Mouse (Mus musculus) heart, embryonic 13.5 days (tissue): Measurements from ENCODE around the gene Zfp871. TPM values are rescaled to one million over a fixed set of nuclear protein-coding genes. Genes with fewer than 3 reads are reported as not detected.
"Not testable (repeated sequence)": the region's sequence is repeated elsewhere in the genome, so short reads cannot be mapped to it uniquely, and the experiment has no call there.

Source experiments
- ATAC-seq: fragments of 200-750 bp; cut with Nextera tagmentation; 2 replicates; pipeline ENCODE4 v1.8.0; 2017; ENCODE audit warnings: moderate TSS enrichment; ENCODE audit not compliant: insufficient number of reproducible peaks, low FRiP score, low TSS enrichment; ENCODE audit errors: extremely low read depth
- H3K27ac ChIP-seq: fragments of 300-500 bp; sonication (generic); replicated peaks from 2 replicates; pipeline ENCODE4 v1.5.1; 2015; ENCODE audit warnings: moderate library complexity, mild to moderate bottlenecking, inconsistent platforms
- H3K27me3 ChIP-seq: fragments of 300-500 bp; sonication (generic); replicated peaks from 2 replicates; pipeline ENCODE4 v1.6.1; 2015; ENCODE audit warnings: mild to moderate bottlenecking, inconsistent platforms
- H3K36me3 ChIP-seq: fragments of 300-500 bp; sonication (generic); 2 replicates; pipeline ENCODE4 v1.6.1; 2015; ENCODE audit warnings: mild to moderate bottlenecking, inconsistent platforms
- H3K4me1 ChIP-seq: fragments of 300-500 bp; sonication (generic); 2 replicates; pipeline ENCODE4 v1.6.1; 2015; ENCODE audit warnings: inconsistent platforms
- H3K4me2 ChIP-seq: fragments of 300-500 bp; sonication (generic); 2 replicates; pipeline ENCODE4 v1.6.1; 2015; ENCODE audit warnings: inconsistent platforms, mild to moderate bottlenecking, moderate library complexity
- H3K4me3 ChIP-seq: fragments of 300-500 bp; sonication (generic); 2 replicates; pipeline ENCODE4 v1.5.1; 2015; ENCODE audit warnings: moderate library complexity, mild to moderate bottlenecking, inconsistent platforms
- H3K9ac ChIP-seq: fragments of 300-500 bp; sonication (generic); 2 replicates; pipeline ENCODE4 v1.6.1; 2015; ENCODE audit warnings: inconsistent platforms, mild to moderate bottlenecking, moderate library complexity
- H3K9me3 ChIP-seq: fragments of 300-500 bp; sonication (generic); 2 replicates; pipeline ENCODE4 v1.6.1; 2016; ENCODE audit warnings: inconsistent platforms
- WGBS: fragments of 180-500 bp; shearing (Covaris S2); methylation state at CpG from one replicate; pipeline ENCODE4 v1.1.7; 2015; ENCODE audit warnings: mixed read lengths; 5-methylcytosine and 5-hydroxymethylcytosine counted together
- polyA plus RNA-seq: library from polyadenylated mRNA; unstranded; fragments of >200 nt; fragmentation: Nextera tagmentation; extraction: Ambion mirVana; gene quantifications from 2 replicates; pipeline ENCODE4 v1.2.1, GENCODE M21; 2015

Gene Zfp871
- polyA plus RNA-seq, 1 experiment from 2014 or later = 12.1 TPM

DNA sequence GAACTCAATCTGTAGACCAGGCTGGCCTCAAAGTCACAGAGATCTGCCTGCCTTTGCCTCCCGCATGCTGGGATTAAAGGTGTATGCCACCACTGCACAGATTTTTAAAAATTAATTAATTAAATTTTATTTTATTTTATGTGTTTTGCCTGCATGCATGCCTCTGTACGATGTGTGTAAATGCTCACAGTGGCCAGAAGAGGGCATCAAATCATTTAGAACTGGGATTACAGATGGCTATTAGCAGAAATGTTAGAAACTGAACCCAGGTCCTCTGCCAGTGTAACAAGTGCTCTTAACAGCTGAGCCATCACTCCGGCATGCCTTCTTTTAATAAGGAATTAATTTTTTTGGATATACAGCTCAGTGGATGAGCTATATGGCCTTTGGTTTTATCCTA is 59.1 kb downstream of the Zfp871 start:
- WGBS = 63% methylated on average over 3 of the region's 3 CpGs
- Histone ChIP-seq H3K4me2 (no peak overlapping the region), H3K27ac (no peak overlapping the region)

DNA sequence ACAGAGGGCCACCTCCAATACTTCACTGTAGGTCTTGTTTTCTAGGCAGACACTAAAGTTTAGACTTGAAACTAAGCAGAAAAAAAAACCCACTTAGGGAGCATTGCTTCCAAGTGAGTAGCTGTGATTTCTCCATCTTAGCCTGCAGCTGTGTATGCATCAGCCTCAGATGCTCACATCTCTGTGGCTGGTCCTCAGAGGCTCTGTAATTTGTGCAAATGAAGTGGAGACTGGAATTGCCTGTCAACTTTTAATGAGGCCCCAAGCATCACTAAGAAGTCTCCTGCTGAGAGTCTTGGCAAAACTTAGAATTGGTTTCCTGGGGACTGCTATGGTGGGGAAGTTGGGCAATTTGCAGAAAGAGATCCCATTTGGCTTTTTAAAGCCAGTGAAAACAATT is 61.7 kb downstream of the Zfp871 start:
- not testable (repeated sequence) for ATAC-seq, H3K36me3 ChIP-seq, H3K4me3 ChIP-seq, H3K9me3 ChIP-seq, H3K27me3 ChIP-seq, H3K4me2 ChIP-seq, H3K27ac ChIP-seq, H3K4me1 ChIP-seq, H3K9ac ChIP-seq

More for the DNA sequence above, 59.1 kb downstream of the Zfp871 start:
- Histone ChIP-seq H3K4me3 (no peak overlapping the region), H3K9ac (no peak overlapping the region), H3K4me1 (no peaks in the 10 kb centered on the region), H3K9me3 (peaks cover 6% of the 10 kb centered on the region; the same call in 1 of the 2 replicates), H3K36me3 (no peaks in the 10 kb centered on the region), H3K27me3 (no peaks in the 10 kb centered on the region)
- ATAC-seq = no peak

DNA sequence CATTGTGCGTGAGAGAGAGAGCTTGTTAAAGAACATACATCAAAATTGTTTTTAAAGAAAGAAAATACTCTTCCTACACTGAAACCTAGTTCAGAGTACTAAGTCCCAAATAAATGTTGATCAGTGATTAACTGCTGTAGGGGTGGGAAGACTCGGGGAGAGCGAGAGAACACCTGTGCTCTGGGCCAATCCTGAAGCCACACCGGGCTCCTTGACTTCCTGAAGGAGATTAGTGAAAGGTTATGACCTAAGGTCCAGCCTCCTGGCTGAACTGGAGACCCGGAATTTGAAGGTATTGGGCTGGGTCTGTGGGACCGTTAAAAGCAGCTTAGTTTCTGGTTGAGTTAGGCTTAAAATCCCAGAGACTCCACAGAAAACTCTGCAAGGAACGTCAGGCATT is 65.3 kb downstream of the Zfp871 start:
- H3K4me2 ChIP-seq = no peak overlapping the region
- no peaks in the 10 kb centered on the region for H3K4me1 ChIP-seq
- H3K9ac ChIP-seq = no peak overlapping the region
- H3K4me3 ChIP-seq = no peak overlapping the region
- H3K27me3 ChIP-seq = no peaks in the 10 kb centered on the region
- H3K27ac ChIP-seq = no peak overlapping the region
- whole genome bisulfite sequencing = 75% methylated on average over 7 of the region's 7 CpGs
- peaks cover 16% of the 10 kb centered on the region for H3K9me3 ChIP-seq
- no peaks in the 10 kb centered on the region for H3K36me3 ChIP-seq
- no peak for ATAC-seq

DNA sequence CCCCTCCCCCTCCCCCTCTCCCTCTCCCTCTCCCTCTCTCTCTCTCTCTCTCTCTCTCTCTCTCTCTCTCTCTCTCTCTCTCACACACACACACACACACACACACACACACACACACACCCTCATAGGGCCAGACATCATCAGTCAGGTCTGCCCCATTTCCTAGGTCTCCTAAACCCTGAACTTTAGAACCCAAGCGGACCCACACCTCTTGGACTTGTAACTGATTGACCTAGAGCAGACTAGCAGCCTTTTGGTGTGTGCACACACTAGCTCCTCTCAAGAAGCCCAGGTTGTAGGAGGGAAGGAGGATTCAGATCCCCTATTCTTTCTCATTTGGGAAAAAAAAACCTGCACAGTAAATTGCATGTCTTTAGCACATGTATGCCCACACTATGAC is 65.9 kb downstream of the Zfp871 start:
- not testable (repeated sequence) for H3K27ac ChIP-seq, ATAC-seq, H3K4me1 ChIP-seq, H3K36me3 ChIP-seq, H3K4me2 ChIP-seq, H3K9ac ChIP-seq, H3K4me3 ChIP-seq, H3K27me3 ChIP-seq
- peaks cover 19% of the 10 kb centered on the region for H3K9me3 ChIP-seq
- WGBS = 71% methylated on average over 1 of the region's 1 CpGs

Other genes with a start within 250 kb of the Zfp871 start
- gene Cyp4f37, start 167.0 kb downstream of the Zfp871 start, polyA plus RNA-seq = not detected in 2 replicates
- gene Cyp4f40, start 129.4 kb downstream of the Zfp871 start, polyA plus RNA-seq = not detected in 2 replicates
- gene Cyp4f15, start 102.7 kb downstream of the Zfp871 start, polyA plus RNA-seq = 0.20 and 0.41 TPM in 2 replicates
- gene Zfp811, start 21.6 kb upstream of the Zfp871 start, polyA plus RNA-seq = 1.2 and 1.3 TPM in 2 replicates
- 7.8 and 8.1 TPM in 2 replicates for gene Zfp799, start 42.0 kb upstream of the Zfp871 start, polyA plus RNA-seq
- 4.3 and 4.8 TPM in 2 replicates for gene Zfp870, start 103.4 kb upstream of the Zfp871 start, polyA plus RNA-seq
- gene Cyp4f14, start 129.1 kb upstream of the Zfp871 start, polyA plus RNA-seq = not detected in 2 replicates
- gene Cyp4f13, start 159.1 kb upstream of the Zfp871 start, polyA plus RNA-seq = 6.9 and 9.1 TPM in 2 replicates
- 5.9 and 6.2 TPM in 2 replicates for gene Zfp472, start 177.5 kb upstream of the Zfp871 start, polyA plus RNA-seq
- 7.0 and 7.7 TPM in 2 replicates for gene Zfp952, start 204.8 kb upstream of the Zfp871 start, polyA plus RNA-seq
- 5.5 and 6.3 TPM in 2 replicates for gene Zfp763, start 245.1 kb upstream of the Zfp871 start, polyA plus RNA-seq